Mouse (Mus musculus): ENCODE results near the gene Frrs1. TPM values are rescaled to one million over a fixed set of nuclear protein-coding genes. Genes with fewer than 3 reads are reported as not detected.

Gene Frrs1
- polyA plus RNA-seq, 1 experiment from 2014 or later: 3.6 TPM

GRCm38 (mm10) chr3:116852421-116852820 is 6.8 kb upstream of the Frrs1 start:
- H3K27ac ChIP-seq: no peak overlapping the region
- WGBS: 90% methylated on average over 3 of the region's 3 CpGs
- H3K9me3 ChIP-seq: no peaks in the 10 kb centered on the region
- no peak overlapping the region for H3K4me2 ChIP-seq (replicated peaks)
- ATAC-seq: no peak
- H3K27me3 ChIP-seq: no peaks in the 10 kb centered on the region
- no peak overlapping the region for H3K4me3 ChIP-seq (replicated peaks)
- H3K9ac ChIP-seq (replicated peaks): no peak overlapping the region
- H3K4me1 ChIP-seq (replicated peaks): no peaks in the 10 kb centered on the region
- no peaks in the 10 kb centered on the region for H3K36me3 ChIP-seq

- H3K4me1 ChIP-seq (replicated peaks): peaks cover 5% of the 10 kb centered on the region; the same call in 1 of the 2 replicates
- H3K27me3 ChIP-seq: no peaks in the 10 kb centered on the region
- whole genome bisulfite sequencing: 88% methylated on average over 6 of the region's 6 CpGs
- H3K4me3 ChIP-seq (replicated peaks): no peak overlapping the region
- no peak overlapping the region for H3K4me2 ChIP-seq (replicated peaks)
- no peaks in the 10 kb centered on the region for H3K36me3 ChIP-seq
- no peak overlapping the region for H3K9ac ChIP-seq (replicated peaks)
- no peak overlapping the region for H3K27ac ChIP-seq
- no peak for ATAC-seq
- H3K9me3 ChIP-seq: no peaks in the 10 kb centered on the region
Measured at GRCm38 (mm10) chr3:116857611-116858010, 1.7 kb upstream of the Frrs1 start.

- Histone ChIP-seq H3K36me3 (no peaks in the 10 kb centered on the region), H3K27me3 (no peaks in the 10 kb centered on the region), H3K4me1 (replicated peaks) (peaks cover 5% of the 10 kb centered on the region; the same call in 1 of the 2 replicates), H3K4me3 (replicated peaks) (no peak overlapping the region), H3K9ac (replicated peaks) (no peak overlapping the region), H3K9me3 (no peaks in the 10 kb centered on the region), H3K27ac (no peak overlapping the region), H3K4me2 (replicated peaks) (no peak overlapping the region)
- no peak for ATAC-seq
- 87% methylated on average over 5 of the region's 5 CpGs for WGBS
Measured at GRCm38 (mm10) chr3:116859752-116860151, 488 bp downstream of the Frrs1 start.

- 73% methylated on average over 19 of the region's 19 CpGs for WGBS
- H3K4me1 ChIP-seq (replicated peaks): peaks cover 5% of the 10 kb centered on the region; the same call in 1 of the 2 replicates
- no peaks in the 10 kb centered on the region for H3K27me3 ChIP-seq
- H3K4me2 ChIP-seq (replicated peaks): peak overlapping the region; percentile 68
- H3K27ac ChIP-seq: no peak overlapping the region
- 0 out of 2 replicates have a peak, but pooled peaks have one; percentile 14 for ATAC-seq
- H3K4me3 ChIP-seq (replicated peaks): peak overlapping the region; percentile 52
- 0 out of 2 replicates have a peak overlapping the region, but pooled peaks have one; percentile 69 for H3K9ac ChIP-seq (replicated peaks)
- no peaks in the 10 kb centered on the region for H3K36me3 ChIP-seq
- H3K9me3 ChIP-seq: no peaks in the 10 kb centered on the region
Measured at GRCm38 (mm10) chr3:116860333-116861222, 1.3 kb downstream of the Frrs1 start.

GRCm38 (mm10) chr3:116861223-116861539 is 1.9 kb downstream of the Frrs1 start:
- Histone ChIP-seq H3K4me1 (replicated peaks) (peaks cover 5% of the 10 kb centered on the region; the same call in 1 of the 2 replicates), H3K36me3 (no peaks in the 10 kb centered on the region), H3K4me3 (replicated peaks) (peak overlapping the region; percentile 52), H3K9ac (replicated peaks) (peak overlapping the region; percentile 69), H3K27ac (no peak overlapping the region), H3K9me3 (no peaks in the 10 kb centered on the region), H3K27me3 (no peaks in the 10 kb centered on the region), H3K4me2 (replicated peaks) (peak overlapping the region; percentile 68)
- WGBS: 15% methylated on average over 4 of the region's 4 CpGs
- ATAC-seq: peak; percentile 72

- Histone ChIP-seq H3K4me2 (replicated peaks) (peak overlapping the region; percentile 68), H3K4me1 (replicated peaks) (peaks cover 5% of the 10 kb centered on the region; the same call in 1 of the 2 replicates), H3K36me3 (no peaks in the 10 kb centered on the region), H3K9me3 (no peaks in the 10 kb centered on the region), H3K9ac (replicated peaks) (peak overlapping the region; percentile 69), H3K4me3 (replicated peaks) (peak overlapping the region; percentile 52), H3K27me3 (no peaks in the 10 kb centered on the region), H3K27ac (no peak overlapping the region)
- ATAC-seq: peak; percentile 87
- WGBS: 3% methylated on average over 25 of the region's 25 CpGs
Measured at GRCm38 (mm10) chr3:116861540-116862067, 2.3 kb downstream of the Frrs1 start.

- H3K4me1 ChIP-seq (replicated peaks): peaks cover 5% of the 10 kb centered on the region; the same call in 1 of the 2 replicates
- no peak overlapping the region for H3K4me2 ChIP-seq (replicated peaks)
- H3K27me3 ChIP-seq: no peaks in the 10 kb centered on the region
- H3K4me3 ChIP-seq (replicated peaks): no peak overlapping the region
- no peak for ATAC-seq
- 70% methylated on average over 1 of the region's 1 CpGs for WGBS
- no peak overlapping the region for H3K27ac ChIP-seq
- no peaks in the 10 kb centered on the region for H3K9me3 ChIP-seq
- no peaks in the 10 kb centered on the region for H3K36me3 ChIP-seq
- no peak overlapping the region for H3K9ac ChIP-seq (replicated peaks)
Measured at GRCm38 (mm10) chr3:116862621-116863020, 3.4 kb downstream of the Frrs1 start.

GRCm38 (mm10) chr3:116864421-116864820 is 5.2 kb downstream of the Frrs1 start:
- no peak overlapping the region for H3K9ac ChIP-seq (replicated peaks)
- no peak overlapping the region for H3K4me3 ChIP-seq (replicated peaks)
- H3K27ac ChIP-seq: no peak overlapping the region
- H3K36me3 ChIP-seq: no peaks in the 10 kb centered on the region
- H3K27me3 ChIP-seq: no peaks in the 10 kb centered on the region
- H3K4me1 ChIP-seq (replicated peaks): peaks cover 5% of the 10 kb centered on the region; the same call in 1 of the 2 replicates
- no peaks in the 10 kb centered on the region for H3K9me3 ChIP-seq
- ATAC-seq: no peak
- 91% methylated on average over 5 of the region's 5 CpGs for WGBS
- H3K4me2 ChIP-seq (replicated peaks): no peak overlapping the region

GRCm38 (mm10) chr3:116865199-116865636 is 6.0 kb downstream of the Frrs1 start:
- no peak overlapping the region for H3K9ac ChIP-seq (replicated peaks)
- H3K36me3 ChIP-seq: no peaks in the 10 kb centered on the region
- no peak overlapping the region for H3K27ac ChIP-seq
- no peaks in the 10 kb centered on the region for H3K27me3 ChIP-seq
- no peaks in the 10 kb centered on the region for H3K9me3 ChIP-seq
- no peak overlapping the region for H3K4me2 ChIP-seq (replicated peaks)
- WGBS: 77% methylated on average over 1 of the region's 1 CpGs
- H3K4me1 ChIP-seq (replicated peaks): peaks cover 5% of the 10 kb centered on the region; the same call in 1 of the 2 replicates
- no peak for ATAC-seq
- no peak overlapping the region for H3K4me3 ChIP-seq (replicated peaks)

GRCm38 (mm10) chr3:116870372-116870771 is 11.1 kb downstream of the Frrs1 start:
- Histone ChIP-seq H3K4me1 (replicated peaks) (no peaks in the 10 kb centered on the region), H3K27ac (no peak overlapping the region), H3K4me2 (replicated peaks) (no peak overlapping the region), H3K4me3 (replicated peaks) (no peak overlapping the region), H3K9me3 (no peaks in the 10 kb centered on the region), H3K36me3 (no peaks in the 10 kb centered on the region), H3K9ac (replicated peaks) (no peak overlapping the region), H3K27me3 (no peaks in the 10 kb centered on the region)
- no peak for ATAC-seq
- 43% methylated on average over 3 of the region's 3 CpGs for WGBS

GRCm38 (mm10) chr3:116882221-116882960 is 23.1 kb downstream of the Frrs1 start:
- 94% methylated on average over 14 of the region's 14 CpGs for WGBS

GRCm38 (mm10) chr3:116884941-116885340 is 25.7 kb downstream of the Frrs1 start:
- Histone ChIP-seq H3K27me3 (no peaks in the 10 kb centered on the region), H3K36me3 (no peaks in the 10 kb centered on the region), H3K4me2 (replicated peaks) (no peak overlapping the region), H3K9ac (replicated peaks) (no peak overlapping the region), H3K27ac (no peak overlapping the region), H3K4me3 (replicated peaks) (no peak overlapping the region), H3K4me1 (replicated peaks) (no peaks in the 10 kb centered on the region), H3K9me3 (no peaks in the 10 kb centered on the region)
- 86% methylated on average over 8 of the region's 8 CpGs for WGBS
- ATAC-seq: no peak

More at GRCm38 (mm10) chr3:116882221-116882960, 23.1 kb downstream of the Frrs1 start:
- Histone ChIP-seq H3K4me1 (replicated peaks) (no peaks in the 10 kb centered on the region), H3K9ac (replicated peaks) (no peak overlapping the region), H3K27me3 (no peaks in the 10 kb centered on the region), H3K4me3 (replicated peaks) (no peak overlapping the region), H3K27ac (no peak overlapping the region), H3K4me2 (replicated peaks) (no peak overlapping the region), H3K9me3 (no peaks in the 10 kb centered on the region), H3K36me3 (no peaks in the 10 kb centered on the region)
- no peak for ATAC-seq
